Mouse (Mus musculus) kidney, adult 2 months (tissue): ENCODE measurements around the gene Ncapg2. TPM values are rescaled to one million over a fixed set of nuclear protein-coding genes. Genes with fewer than 3 reads are reported as not detected.

Experiments
- DNase-seq: peaks from one replicate; pipeline ENCODE4 v3.0.0; 2021
- H3K27ac ChIP-seq: fragments of 200-500 bp; 2 replicates; pipeline ENCODE4 v1.5.1; 2012; ENCODE audit warnings: low read depth, low read length, control low read depth, inconsistent platforms; ENCODE audit not compliant: insufficient read depth
- H3K27me3 ChIP-seq: fragments of 200-500 bp; replicated peaks from 2 replicates; pipeline ENCODE4 v1.6.1; 2012; ENCODE audit warnings: mild to moderate bottlenecking, moderate library complexity, low read length, inconsistent platforms; ENCODE audit not compliant: control insufficient read depth, insufficient read depth
- H3K36me3 ChIP-seq: fragments of 200-500 bp; 2 replicates; pipeline ENCODE4 v1.6.1; 2012; ENCODE audit warnings: mild to moderate bottlenecking, moderate library complexity, low read length, inconsistent platforms; ENCODE audit not compliant: control insufficient read depth, insufficient read depth
- H3K4me1 ChIP-seq: fragments of 200-500 bp; 2 replicates; pipeline ENCODE4 v1.6.1; 2011; ENCODE audit warnings: low read length; ENCODE audit not compliant: control insufficient read depth, insufficient read depth
- H3K4me3 ChIP-seq: fragments of 200-500 bp; 2 replicates; pipeline ENCODE4 v1.5.1; 2011; ENCODE audit warnings: mild to moderate bottlenecking, low read depth, low read length, control low read depth; ENCODE audit not compliant: insufficient read depth
- CTCF ChIP-seq: fragments of 200-500 bp; conservative IDR thresholded peaks from 2 replicates; pipeline ENCODE4 v1.5.1; 2011; ENCODE audit warnings: low read depth, mild to moderate bottlenecking, control low read depth, low read length, moderate library complexity, mixed read lengths; ENCODE audit not compliant: insufficient read depth, insufficient read length
- POLR2A ChIP-seq: fragments of 200-500 bp; IDR thresholded peaks from one replicate; pipeline ENCODE4 v1.6.1; 2011; ENCODE audit warnings: low read depth, low read length, control low read depth
- WGBS: fragments of 180-500 bp; shearing (Covaris S2); methylation state at CpG from one replicate; pipeline ENCODE4 v1.1.7; 2018; 5-methylcytosine and 5-hydroxymethylcytosine counted together
- polyA plus RNA-seq: library from polyadenylated mRNA; depleted of rRNA; stranded (reverse); fragments of >200 nt; gene quantifications from 2 replicates; pipeline ENCODE4 v1.2.3, GENCODE M21; 2012

Ncapg2 gene
- polyA plus RNA-seq, 1 experiment, result 0.89 TPM

- H3K4me1 ChIP-seq, result no peaks in the 10 kb centered on the region
- TF ChIP-seq CTCF, result no peak
- no peak for TF ChIP-seq POLR2A
- DNase-seq, result no peak
- no peak overlapping the region for H3K4me3 ChIP-seq
- no peaks in the 10 kb centered on the region for H3K36me3 ChIP-seq
- no peaks in the 10 kb centered on the region for H3K27me3 ChIP-seq
- WGBS, result 97% methylated on average over 5 of the region's 5 CpGs
- H3K27ac ChIP-seq, result no peak overlapping the region
These were observed 2.7 kb downstream of the Ncapg2 start for GRCm38 (mm10) chr12:116407883-116408282.

DNA sequence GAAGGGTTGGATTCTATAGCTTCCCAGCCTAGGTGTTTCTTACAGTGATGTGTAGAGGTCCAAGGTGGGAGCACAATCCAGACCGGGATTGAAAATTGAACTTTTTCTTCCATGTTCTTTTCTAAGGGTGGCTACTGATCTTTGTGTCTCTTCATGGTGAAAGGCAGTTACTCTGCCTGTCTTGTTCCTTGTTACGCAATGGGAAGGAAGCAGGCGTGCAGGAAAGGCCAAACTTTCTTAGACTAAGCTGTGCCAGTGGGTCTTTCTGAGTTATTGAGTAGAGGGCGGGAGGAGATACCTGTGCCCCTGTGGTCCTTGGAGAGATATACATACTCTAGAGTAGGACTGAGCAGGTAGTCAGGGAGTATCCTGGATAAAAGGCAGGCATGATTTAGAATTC is 9.7 kb downstream of the Ncapg2 start:
- Histone ChIP-seq H3K4me3 (no peak overlapping the region), H3K36me3 (no peaks in the 10 kb centered on the region), H3K27ac (no peak overlapping the region), H3K27me3 (no peaks in the 10 kb centered on the region), H3K4me1 (no peaks in the 10 kb centered on the region)
- WGBS, result 96% methylated on average over 4 of the region's 4 CpGs
- no peak for DNase-seq
- TF ChIP-seq CTCF, result no peak
- TF ChIP-seq POLR2A, result no peak

DNA sequence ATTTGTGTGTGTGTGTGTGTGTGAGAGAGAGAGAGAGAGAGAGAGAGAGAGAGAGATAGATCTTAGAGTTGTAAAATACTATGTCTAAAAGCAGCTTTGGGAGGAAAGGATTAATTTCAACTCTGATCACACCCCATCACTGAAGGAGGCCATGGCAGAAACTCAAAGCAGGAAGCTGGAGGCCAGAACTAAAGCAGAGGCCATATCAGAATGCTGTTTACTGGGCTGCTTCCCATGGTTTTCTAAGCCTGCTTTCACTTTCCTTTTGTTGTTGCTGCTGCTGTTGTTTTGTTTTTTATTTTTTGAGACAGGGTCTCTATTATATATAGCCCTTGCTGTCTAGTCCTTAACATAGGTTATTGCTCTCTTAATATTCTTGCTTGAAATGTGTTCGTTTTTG is 11.3 kb downstream of the Ncapg2 start:
- no peaks in the 10 kb centered on the region for H3K27me3 ChIP-seq
- H3K27ac ChIP-seq, result no peak overlapping the region
- TF ChIP-seq POLR2A (no peak), CTCF (no peak)
- no peak overlapping the region for H3K4me3 ChIP-seq
- 94% methylated on average over 1 of the region's 1 CpGs for WGBS
- H3K36me3 ChIP-seq, result no peaks in the 10 kb centered on the region
- no peak for DNase-seq
- H3K4me1 ChIP-seq, result no peaks in the 10 kb centered on the region

DNA sequence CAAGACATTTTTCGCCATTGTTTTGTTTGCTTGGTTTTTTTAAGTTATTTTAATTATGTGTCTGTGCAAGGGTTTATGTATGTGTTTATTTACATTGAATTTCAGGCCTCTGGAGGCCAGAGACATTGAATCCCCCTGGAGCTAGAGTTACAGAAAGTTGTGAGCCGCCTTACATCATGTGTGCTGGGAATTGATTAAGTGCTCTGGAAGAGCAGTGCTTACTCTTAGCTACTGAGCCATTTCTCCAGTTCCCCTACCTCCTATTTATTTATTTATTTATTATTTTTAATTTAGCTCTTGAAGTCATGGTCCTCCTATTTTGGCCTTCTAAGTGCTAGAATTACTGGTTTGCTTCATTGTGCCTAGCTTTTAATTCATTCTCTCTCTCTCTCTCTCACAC is 16.5 kb downstream of the Ncapg2 start:
- TF ChIP-seq POLR2A, result no peak
- no peak for TF ChIP-seq CTCF
- H3K4me3 ChIP-seq, result no peak overlapping the region
- no peaks in the 10 kb centered on the region for H3K36me3 ChIP-seq
- H3K4me1 ChIP-seq, result no peaks in the 10 kb centered on the region
- DNase-seq, result no peak
- H3K27me3 ChIP-seq, result no peaks in the 10 kb centered on the region
- WGBS, result 84% methylated on average over 2 of the region's 2 CpGs
- H3K27ac ChIP-seq, result no peak overlapping the region

- H3K4me3 ChIP-seq, result no peak overlapping the region
- H3K36me3 ChIP-seq, result no peaks in the 10 kb centered on the region
- DNase-seq, result no peak
- 70% methylated on average over 2 of the region's 2 CpGs for WGBS
- H3K27me3 ChIP-seq, result no peaks in the 10 kb centered on the region
- H3K4me1 ChIP-seq, result no peaks in the 10 kb centered on the region
- H3K27ac ChIP-seq, result no peak overlapping the region
- TF ChIP-seq CTCF (no peak), POLR2A (no peak)
These were observed 20.2 kb downstream of the Ncapg2 start for GRCm38 (mm10) chr12:116425392-116425791.

- DNase-seq, result no peak
- no peak overlapping the region for H3K4me3 ChIP-seq
- peaks cover 9% of the 10 kb centered on the region; the same call in 1 of the 2 replicates for H3K4me1 ChIP-seq
- H3K27ac ChIP-seq, result no peak overlapping the region
- no peaks in the 10 kb centered on the region for H3K27me3 ChIP-seq
- no peak for TF ChIP-seq CTCF
- TF ChIP-seq POLR2A, result no peak
- 96% methylated on average over 2 of the region's 2 CpGs for WGBS
- no peaks in the 10 kb centered on the region for H3K36me3 ChIP-seq
These were observed 28.5 kb downstream of the Ncapg2 start for GRCm38 (mm10) chr12:116433742-116434141.

DNA sequence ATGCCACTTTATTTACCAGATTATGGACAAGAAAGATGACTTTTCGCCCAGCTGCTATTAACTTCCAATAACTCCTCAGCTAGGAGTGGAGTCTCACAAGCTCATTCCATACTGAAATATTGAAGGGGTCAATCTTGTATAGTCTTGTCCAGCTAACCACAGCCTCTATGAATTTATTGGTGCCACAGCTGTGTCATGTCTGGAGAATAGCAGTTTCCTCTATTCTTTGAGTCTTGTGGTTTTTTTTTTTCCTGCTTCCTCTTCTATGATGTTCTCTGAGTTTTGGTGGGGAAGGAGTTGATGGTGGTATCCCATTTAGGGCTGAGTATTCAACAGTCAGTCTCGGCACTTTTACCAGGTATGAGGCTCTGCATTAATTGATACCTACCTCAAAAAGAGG is 30.0 kb downstream of the Ncapg2 start:
- 83% methylated on average over 2 of the region's 2 CpGs for WGBS
- Histone ChIP-seq H3K36me3 (no peaks in the 10 kb centered on the region), H3K27me3 (no peaks in the 10 kb centered on the region), H3K27ac (no peak overlapping the region), H3K4me3 (no peak overlapping the region), H3K4me1 (peaks cover 12% of the 10 kb centered on the region; the same call in 1 of the 2 replicates)
- DNase-seq, result no peak
- no peak for TF ChIP-seq POLR2A
- no peak for TF ChIP-seq CTCF

DNA sequence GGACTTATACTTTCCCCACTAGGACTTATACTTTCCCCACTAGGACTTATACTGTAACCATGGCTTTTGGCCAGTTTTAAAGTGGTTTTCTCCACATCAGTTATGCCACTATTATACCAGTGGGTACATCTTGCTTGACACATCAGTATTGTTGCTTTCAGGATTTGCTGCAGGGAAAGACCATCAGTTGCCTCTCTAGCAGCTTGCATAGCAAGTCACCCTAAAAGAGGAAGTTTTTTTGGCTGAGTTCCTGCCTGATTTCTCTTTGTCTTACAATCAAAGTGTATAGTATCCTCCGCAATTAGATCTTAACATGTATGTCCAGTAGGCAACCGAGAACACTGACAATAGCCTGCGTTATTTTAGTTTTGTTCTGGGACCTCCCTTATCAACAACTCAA is 30.9 kb downstream of the Ncapg2 start:
- Histone ChIP-seq H3K4me1 (peaks cover 12% of the 10 kb centered on the region; the same call in 1 of the 2 replicates), H3K27me3 (no peaks in the 10 kb centered on the region), H3K27ac (no peak overlapping the region), H3K36me3 (no peaks in the 10 kb centered on the region), H3K4me3 (no peak overlapping the region)
- no peak for TF ChIP-seq POLR2A
- no peak for TF ChIP-seq CTCF
- DNase-seq, result no peak
- 94% methylated on average over 3 of the region's 3 CpGs for WGBS
